Mouse (Mus musculus) hindlimb bud, embryonic 11.5 days (tissue): ENCODE data around the gene Lrrc25.
"Not testable (repeated sequence)": the region's sequence is repeated elsewhere in the genome, so short reads cannot be mapped to it uniquely, and the experiment has no call there.

ENCODE experiments used
- DNase-seq: peaks from one replicate; pipeline ENCODE4 v3.0.0-alpha.2; 2012; ENCODE audit warnings: low read depth, low spot score; ENCODE audit errors: extremely low spot score

Lrrc25 gene

GRCm38 (mm10) chr8:70615894-70616293 is at the start of gene Lrrc25:
TSS of gene Lrrc25 (plus strand) at chr8:70616155.
- DNase-seq = no peak

DNA sequence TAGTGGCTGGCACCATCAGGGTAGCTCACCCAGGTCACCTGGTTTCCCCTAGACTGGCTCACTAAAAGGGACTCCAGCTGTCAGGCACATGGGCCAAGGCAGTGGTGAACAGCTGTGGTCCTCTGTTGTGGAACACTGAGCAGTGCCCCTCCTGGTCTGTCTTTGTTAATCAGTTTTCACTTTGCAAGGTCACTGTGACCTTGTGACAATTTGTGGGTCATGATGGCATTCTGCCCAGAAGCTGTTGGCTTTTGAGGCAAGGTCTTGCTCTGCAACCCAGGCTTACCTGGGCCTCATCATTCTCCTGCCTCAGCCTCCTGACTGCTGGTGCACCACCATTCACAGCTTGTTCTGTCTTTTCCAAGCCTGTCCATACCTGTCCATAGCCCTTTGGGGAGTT is 45.6 kb upstream of the Lrrc25 start:
- DNase-seq = no peak

DNA sequence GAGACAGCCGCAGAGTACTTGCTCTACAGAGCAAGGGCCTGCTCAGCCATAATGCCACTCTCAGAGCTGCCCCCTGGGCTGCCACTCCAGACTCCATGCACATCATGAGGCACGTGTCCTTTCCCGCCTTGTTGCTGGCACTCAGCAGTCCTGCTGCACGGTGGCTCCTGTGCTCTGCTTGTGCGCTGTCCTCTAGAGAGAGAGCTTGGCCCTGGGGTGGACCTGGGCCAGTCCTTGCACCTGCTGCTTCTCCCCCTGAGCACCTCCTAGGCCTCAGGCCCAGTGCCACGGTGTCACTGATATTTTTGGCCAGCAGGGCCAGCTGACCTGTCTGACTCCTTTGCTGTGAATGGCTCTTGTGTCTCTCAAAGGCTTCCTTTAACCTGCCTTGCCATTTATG is 45.0 kb upstream of the Lrrc25 start:
- DNase-seq = no peak

- DNase-seq = no peak
Observed at GRCm38 (mm10) chr8:70574302-70574701, 41.7 kb upstream of the Lrrc25 start.

DNA sequence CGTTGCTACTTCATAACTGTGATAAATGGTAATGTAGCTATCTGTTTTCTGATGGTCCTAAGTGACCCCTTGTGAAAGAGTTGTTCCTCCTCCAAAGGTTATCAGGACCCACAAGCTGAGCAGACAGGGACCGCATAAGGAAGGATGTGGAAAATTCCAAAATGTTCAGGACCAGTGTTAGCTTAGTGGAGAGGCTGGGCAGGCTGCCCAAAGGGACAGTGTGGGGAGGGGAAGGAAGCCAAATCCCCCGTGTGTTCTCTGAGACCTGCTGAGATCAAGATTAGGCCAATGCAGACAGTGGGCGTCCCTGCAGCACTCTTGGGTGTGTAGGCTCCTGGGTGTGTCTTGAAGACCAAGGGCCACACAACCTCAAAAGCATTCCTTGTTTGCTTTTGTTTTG is 41.0 kb upstream of the Lrrc25 start:
- no peak for DNase-seq

- no peak for DNase-seq
Observed at GRCm38 (mm10) chr8:70577207-70577606, 38.7 kb upstream of the Lrrc25 start.

- no peak for DNase-seq
Observed at GRCm38 (mm10) chr8:70583476-70584387, 32.2 kb upstream of the Lrrc25 start.

GRCm38 (mm10) chr8:70584606-70585257 is 31.2 kb upstream of the Lrrc25 start:
- no peak for DNase-seq

DNA sequence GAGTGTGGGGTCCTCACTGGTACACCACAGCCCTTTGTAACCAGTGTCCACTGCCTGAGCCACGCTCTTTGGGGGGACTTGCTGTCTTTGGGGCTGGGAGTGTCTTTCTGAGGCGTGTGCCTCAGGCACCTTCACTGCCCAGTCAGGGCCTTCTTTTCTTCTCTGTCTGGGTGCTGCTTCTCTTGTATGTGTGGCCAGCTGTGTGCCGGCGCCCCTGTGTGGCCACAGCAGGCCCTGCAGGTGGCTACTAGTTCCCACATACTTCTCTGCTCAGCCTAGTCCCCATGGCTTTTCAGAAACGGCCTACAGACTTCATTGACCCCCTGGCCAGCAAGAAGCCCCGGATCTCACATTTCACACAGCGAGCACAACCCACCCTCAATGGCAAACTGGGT is 30.7 kb upstream of the Lrrc25 start:
- DNase-seq = no peak

DNA sequence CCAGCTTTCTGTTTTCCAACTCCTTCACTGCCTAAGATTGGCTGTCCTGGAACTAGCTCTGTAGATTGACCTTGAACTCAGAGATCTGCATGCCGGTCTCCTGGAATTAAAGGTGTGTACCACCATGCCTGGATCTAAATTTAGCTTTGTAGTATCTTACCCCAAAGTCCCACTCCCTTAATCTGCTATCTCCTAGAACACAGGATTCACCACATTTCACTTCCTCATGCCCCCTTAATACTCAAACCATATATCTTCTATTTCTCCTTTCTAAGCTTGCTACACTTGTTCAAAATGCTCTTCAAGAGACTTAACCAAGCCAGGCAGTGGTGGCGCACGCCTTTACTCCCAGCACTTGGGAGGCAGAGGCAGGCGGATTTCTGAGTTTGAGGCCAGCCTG is 28.0 kb upstream of the Lrrc25 start:
- DNase-seq = not testable (repeated sequence)

DNA sequence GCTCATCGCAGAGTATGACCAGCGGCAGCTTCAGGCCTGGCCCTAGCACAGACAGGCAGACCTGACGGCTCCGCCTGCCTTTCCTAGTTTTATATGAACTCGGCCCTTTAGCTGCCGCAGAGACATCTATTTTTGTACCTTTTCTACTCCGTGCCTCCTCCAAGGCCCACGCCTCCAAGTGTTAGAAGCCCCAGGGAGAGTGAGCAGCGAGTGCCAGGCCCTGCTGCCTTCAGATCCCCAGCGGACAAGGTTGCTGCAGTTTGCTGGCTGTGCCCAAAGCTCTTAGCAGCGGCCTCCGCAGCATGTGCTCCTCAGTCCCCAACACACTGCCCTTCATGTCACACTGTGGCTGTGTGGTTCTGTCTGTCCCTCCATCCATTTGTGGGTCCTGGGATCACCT is 24.4 kb upstream of the Lrrc25 start:
- no peak for DNase-seq

DNA sequence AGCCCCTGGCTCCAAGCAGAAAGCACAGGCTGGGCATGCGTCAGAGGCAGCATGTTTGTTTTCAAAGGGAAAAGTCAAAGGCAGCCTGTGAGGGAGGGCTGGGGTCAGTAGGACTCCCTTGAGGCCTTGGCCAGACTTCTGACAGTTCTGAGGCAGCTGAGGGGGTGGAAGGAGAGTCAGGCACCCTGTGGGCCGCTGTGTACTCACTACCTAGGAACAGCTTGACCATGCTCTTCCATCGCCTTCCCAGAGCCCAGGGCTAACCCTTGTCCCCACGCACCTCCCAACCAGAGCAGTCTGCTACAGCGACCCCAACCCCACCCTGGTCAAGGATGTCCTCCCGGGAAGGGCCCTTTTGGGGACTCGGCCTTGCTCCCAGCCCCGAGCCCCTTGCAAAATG is 22.8 kb upstream of the Lrrc25 start:
- DNase-seq = no peak

DNA sequence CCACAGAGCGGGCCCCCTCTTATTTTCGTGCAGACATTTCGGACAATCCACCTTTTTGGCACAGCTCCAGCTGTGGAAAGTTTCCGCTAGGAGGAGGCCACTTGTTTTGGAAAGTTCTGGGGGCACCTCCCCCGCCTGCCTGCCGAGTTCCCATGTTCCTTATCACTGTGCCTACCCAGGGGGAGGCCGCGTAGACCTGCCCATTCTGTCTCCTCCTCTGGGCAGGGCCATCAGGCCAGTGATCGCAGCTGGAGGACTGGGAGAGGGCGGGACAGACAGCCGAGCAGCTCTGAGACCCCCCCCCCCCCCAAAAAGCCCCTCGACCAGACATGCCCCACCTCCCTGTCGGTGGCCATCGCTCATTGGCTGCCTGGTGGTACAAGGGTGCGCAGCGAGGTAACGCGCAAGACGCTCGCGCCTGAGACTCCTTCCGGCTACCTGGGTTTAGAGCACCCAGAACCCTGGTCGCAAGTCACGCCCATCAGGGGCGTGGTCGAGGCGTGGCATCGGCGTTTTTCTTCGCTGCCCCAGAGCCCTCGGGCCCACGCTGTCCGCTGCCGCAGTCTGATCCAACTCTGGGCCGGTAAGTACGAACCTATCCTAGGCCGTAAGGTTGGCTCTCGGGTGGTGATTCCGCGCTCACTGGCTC is 21.9 kb upstream of the Lrrc25 start, which contains the start of gene Isyna1:
Gene Isyna1 (plus strand): TSS at position 413 of the 649 bp plus-strand sequence.
- DNase-seq = peak; percentile 97

GRCm38 (mm10) chr8:70594621-70595564 is 21.1 kb upstream of the Lrrc25 start:
- no peak for DNase-seq

DNA sequence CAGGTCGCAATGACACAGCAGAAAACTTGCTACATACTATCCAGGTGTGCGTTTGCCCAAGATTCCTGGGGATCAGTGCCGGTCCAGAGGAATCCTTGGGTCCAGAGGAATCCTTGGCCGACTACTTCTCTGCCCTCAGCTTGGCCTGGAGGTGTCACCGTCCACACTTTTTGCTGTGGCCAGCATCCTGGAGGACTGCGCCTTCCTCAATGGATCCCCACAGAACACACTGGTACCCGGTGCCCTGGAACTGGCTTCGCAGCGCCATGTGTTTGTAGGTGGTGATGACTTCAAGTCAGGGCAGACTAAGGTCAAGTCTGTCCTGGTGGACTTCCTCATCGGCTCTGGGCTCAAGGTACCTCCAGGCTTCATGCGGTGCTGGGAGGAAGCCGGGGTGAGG is 20.1 kb upstream of the Lrrc25 start:
- no peak for DNase-seq

GRCm38 (mm10) chr8:70596216-70596615 is 19.7 kb upstream of the Lrrc25 start:
- DNase-seq = no peak

GRCm38 (mm10) chr8:70596775-70597416 is 19.1 kb upstream of the Lrrc25 start:
- no peak for DNase-seq

- DNase-seq = no peak
Observed at GRCm38 (mm10) chr8:70597417-70598272, 18.3 kb upstream of the Lrrc25 start.

DNA sequence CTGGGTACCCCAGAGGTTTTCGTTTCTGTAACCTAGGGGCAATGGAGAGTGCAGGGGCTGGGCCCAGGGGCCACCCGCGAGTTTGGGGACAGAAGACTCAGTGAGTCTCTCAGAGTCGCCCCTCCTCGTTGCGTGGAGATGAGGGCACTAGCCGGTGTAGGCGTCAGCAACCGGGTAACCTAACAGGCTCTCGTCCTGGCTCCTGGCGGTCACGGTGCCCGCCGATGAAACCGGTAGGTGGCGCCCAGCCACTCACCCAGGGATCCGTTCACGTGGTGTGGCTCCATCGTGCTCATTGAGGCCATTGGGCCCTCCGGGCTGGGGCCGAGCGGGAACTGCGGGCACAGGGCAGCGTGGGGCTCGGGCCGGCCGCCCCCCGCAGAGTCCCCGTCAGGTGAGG is 17.7 kb upstream of the Lrrc25 start:
- no peak for DNase-seq
